Mouse (Mus musculus): ENCODE results near the gene Gstp1.

GRCm38 (mm10) chr19:4080511-4081009, 42.8 kb upstream of the Gstp1 start:
- TF ChIP-seq CTCF (IDR thresholded peaks at IDR 0.05; ENCODE audit: borderline replicate concordance, extremely low read depth, insufficient read depth, insufficient read length) (no peak), POLR2A (IDR thresholded peaks at IDR 0.05; ENCODE audit: borderline replicate concordance, extremely low read depth, insufficient read depth, insufficient read length, poor library complexity, severe bottlenecking) (no peak)
